Mouse (Mus musculus) stomach, postnatal 0 days (tissue): ENCODE results near the gene Plcb3. TPM values are rescaled to one million over a fixed set of nuclear protein-coding genes. Genes with fewer than 3 reads are reported as not detected.

Experiments
- ATAC-seq: fragments of 200-750 bp; cut with Nextera tagmentation; 2 replicates; pipeline ENCODE4 v1.8.0; 2017; ENCODE audit not compliant: low FRiP score, low TSS enrichment
- DNase-seq: peaks from one replicate; pipeline ENCODE4 v3.0.0-alpha.2; 2016; ENCODE audit warnings: low spot score
- H3K27ac ChIP-seq: fragments of 300-500 bp; sonication (generic); replicated peaks from 2 replicates; pipeline ENCODE4 v1.5.1; 2014; ENCODE audit warnings: mild to moderate bottlenecking, control low read depth
- H3K27me3 ChIP-seq: fragments of 300-500 bp; sonication (generic); 2 replicates; pipeline ENCODE4 v1.6.1; 2014; ENCODE audit warnings: low read length; ENCODE audit not compliant: control insufficient read depth, insufficient read depth
- H3K36me3 ChIP-seq: fragments of 300-500 bp; sonication (generic); 2 replicates; pipeline ENCODE4 v1.6.1; 2014; ENCODE audit warnings: low read length, mixed read lengths; ENCODE audit not compliant: control insufficient read depth, insufficient read depth
- H3K4me1 ChIP-seq: fragments of 300-500 bp; sonication (generic); replicated peaks from 2 replicates; pipeline ENCODE4 v1.6.1; 2014; ENCODE audit warnings: antibody characterized with exemption; ENCODE audit not compliant: control insufficient read depth, insufficient read depth
- H3K4me2 ChIP-seq: fragments of 300-500 bp; sonication (generic); replicated peaks from 2 replicates; pipeline ENCODE4 v1.6.1; 2014; ENCODE audit warnings: low read depth, mild to moderate bottlenecking, control low read depth, moderate library complexity
- H3K4me3 ChIP-seq: fragments of 300-500 bp; sonication (generic); 2 replicates; pipeline ENCODE4 v1.5.1; 2014; ENCODE audit warnings: low read depth, low read length, control low read depth
- H3K9ac ChIP-seq: fragments of 300-500 bp; sonication (generic); 2 replicates; pipeline ENCODE4 v1.6.1; 2014; ENCODE audit warnings: mild to moderate bottlenecking, low read length, control low read depth, mixed read lengths
- H3K9me3 ChIP-seq: fragments of 300-500 bp; sonication (generic); 2 replicates; pipeline ENCODE4 v1.6.1; 2016; ENCODE audit warnings: low read length; ENCODE audit not compliant: control insufficient read depth
- CTCF ChIP-seq: IDR thresholded peaks from 2 replicates; pipeline ENCODE4 v1.5.1; 2016; ENCODE audit warnings: antibody characterized with exemption, low read depth, mild to moderate bottlenecking, moderate library complexity
- EP300 ChIP-seq: optimal IDR thresholded peaks from 2 replicates; pipeline ENCODE3; 2016; ENCODE audit warnings: antibody characterized with exemption
- WGBS: fragments of 180-500 bp; shearing (Covaris S2); extraction: QIAGEN DNeasy Blood & Tissue Kit; methylation state at CpG from one replicate; pipeline ENCODE4 v1.1.7; 2014; 5-methylcytosine and 5-hydroxymethylcytosine counted together
- microRNA-seq: library from miRNA; unstranded; fragments of <30 nt; microRNA quantifications from one replicate; pipeline ENCODE4, GENCODE M21; 2016
- polyA plus RNA-seq: library from polyadenylated mRNA; unstranded; fragments of >200 nt; fragmentation: Nextera tagmentation; extraction: Ambion mirVana; gene quantifications from 2 replicates; pipeline ENCODE4 v1.2.1, GENCODE M21; 2015

The Plcb3 gene
- polyA plus RNA-seq, 1 experiment from 2014 or later, result 30.0 TPM

GRCm38 (mm10) chr19:6907094-6907493 lies 69.2 kb downstream of the Plcb3 start:
- H3K36me3 ChIP-seq, result peaks cover 11% of the 10 kb centered on the region; the same call in 1 of the 2 replicates
- no peak overlapping the region for H3K9ac ChIP-seq
- no peaks in the 10 kb centered on the region for H3K27me3 ChIP-seq
- H3K9me3 ChIP-seq, result no peaks in the 10 kb centered on the region
- peaks cover 4% of the 10 kb centered on the region; the same call in 1 of the 2 replicates for H3K4me1 ChIP-seq
- TF ChIP-seq EP300, result no peak
- no peak for TF ChIP-seq CTCF
- ATAC-seq, result no peak
- no peak overlapping the region for H3K4me2 ChIP-seq
- no peak overlapping the region for H3K27ac ChIP-seq
- no peak overlapping the region for H3K4me3 ChIP-seq
- DNase-seq, result peak; percentile 15
- 93% methylated on average over 8 of the region's 8 CpGs for WGBS

DNA sequence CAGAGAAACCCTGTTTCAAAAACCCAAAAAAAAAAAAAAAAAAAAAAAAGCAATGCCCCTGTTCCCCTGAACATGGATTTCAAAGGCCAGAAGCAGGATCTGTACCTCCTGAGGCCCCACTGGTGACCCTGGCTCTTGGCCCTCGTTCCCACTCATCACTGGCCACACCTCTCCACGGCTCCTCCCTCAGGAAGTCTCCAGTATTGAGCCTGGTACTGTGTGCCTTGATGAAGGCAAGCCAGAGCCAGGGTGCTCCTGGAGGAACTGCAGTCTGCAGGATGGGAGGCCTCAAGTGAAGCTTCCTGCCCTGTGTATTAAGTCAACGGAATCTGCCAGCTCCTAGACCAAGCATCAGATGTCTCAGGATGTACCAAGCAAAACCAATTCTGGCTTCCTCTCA lies 70.1 kb downstream of the Plcb3 start:
- Histone ChIP-seq H3K4me3 (no peak overlapping the region), H3K9me3 (no peaks in the 10 kb centered on the region), H3K27me3 (no peaks in the 10 kb centered on the region), H3K27ac (no peak overlapping the region), H3K4me1 (peaks cover 4% of the 10 kb centered on the region; the same call in 1 of the 2 replicates), H3K4me2 (no peak overlapping the region), H3K36me3 (peaks cover 9% of the 10 kb centered on the region; the same call in 1 of the 2 replicates), H3K9ac (no peak overlapping the region)
- WGBS, result 75% methylated on average over 3 of the region's 3 CpGs
- DNase-seq (no peak), ATAC-seq (no peak)
- no peak for TF ChIP-seq EP300
- no peak for TF ChIP-seq CTCF

DNA sequence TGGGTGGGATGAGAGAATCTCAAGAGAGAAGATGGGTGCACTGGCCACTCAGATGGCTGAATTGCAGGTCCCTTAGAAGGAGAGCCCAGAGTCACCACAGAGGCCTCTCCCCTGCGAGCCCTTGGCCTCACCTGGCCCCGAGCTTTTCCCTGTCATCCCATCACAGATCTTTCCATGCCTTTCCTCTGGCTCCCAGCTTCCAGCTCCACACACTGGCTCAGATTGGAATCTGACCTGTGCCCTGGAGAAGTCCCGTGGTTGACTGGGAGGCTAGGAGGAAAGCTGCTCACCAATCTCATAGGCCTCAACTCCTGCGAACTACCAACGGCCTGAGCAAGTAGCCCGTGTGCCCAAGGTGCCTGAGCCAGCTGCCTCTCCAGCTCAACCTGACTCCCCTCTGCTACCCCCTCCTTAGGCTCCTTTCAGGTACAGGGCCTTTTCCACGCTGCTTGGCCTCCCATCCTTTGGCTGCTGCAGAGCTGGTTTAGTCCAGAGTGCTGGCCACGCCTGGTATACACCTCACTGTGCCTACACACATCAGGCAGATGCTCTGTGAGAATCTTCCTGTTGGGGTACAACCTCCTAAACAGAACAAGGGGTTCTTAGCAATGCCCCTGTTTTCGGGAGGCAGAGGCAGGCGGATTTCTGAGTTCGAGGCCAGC lies 70.6 kb downstream of the Plcb3 start:
- TF ChIP-seq CTCF, result no peak
- no peak for TF ChIP-seq EP300
- Histone ChIP-seq H3K36me3 (peaks cover 7% of the 10 kb centered on the region; the same call in 1 of the 2 replicates), H3K4me3 (no peak overlapping the region), H3K9ac (no peak overlapping the region), H3K27me3 (no peaks in the 10 kb centered on the region), H3K9me3 (no peaks in the 10 kb centered on the region), H3K27ac (no peak overlapping the region), H3K4me1 (peaks cover 4% of the 10 kb centered on the region; the same call in 1 of the 2 replicates), H3K4me2 (no peak overlapping the region)
- DNase-seq (no peak), ATAC-seq (no peak)
- 87% methylated on average over 11 of the region's 11 CpGs for WGBS

- Histone ChIP-seq H3K9me3 (no peaks in the 10 kb centered on the region), H3K27me3 (no peaks in the 10 kb centered on the region), H3K9ac (no peak overlapping the region), H3K4me3 (no peak overlapping the region), H3K27ac (no peak overlapping the region), H3K4me2 (no peak overlapping the region), H3K36me3 (peaks cover 7% of the 10 kb centered on the region; the same call in 1 of the 2 replicates), H3K4me1 (peaks cover 4% of the 10 kb centered on the region; the same call in 1 of the 2 replicates)
- 84% methylated on average over 2 of the region's 2 CpGs for WGBS
- DNase-seq (no peak), ATAC-seq (no peak)
- TF ChIP-seq CTCF (no peak), EP300 (no peak)
Measured at GRCm38 (mm10) chr19:6904846-6905245, 71.4 kb downstream of the Plcb3 start.

DNA sequence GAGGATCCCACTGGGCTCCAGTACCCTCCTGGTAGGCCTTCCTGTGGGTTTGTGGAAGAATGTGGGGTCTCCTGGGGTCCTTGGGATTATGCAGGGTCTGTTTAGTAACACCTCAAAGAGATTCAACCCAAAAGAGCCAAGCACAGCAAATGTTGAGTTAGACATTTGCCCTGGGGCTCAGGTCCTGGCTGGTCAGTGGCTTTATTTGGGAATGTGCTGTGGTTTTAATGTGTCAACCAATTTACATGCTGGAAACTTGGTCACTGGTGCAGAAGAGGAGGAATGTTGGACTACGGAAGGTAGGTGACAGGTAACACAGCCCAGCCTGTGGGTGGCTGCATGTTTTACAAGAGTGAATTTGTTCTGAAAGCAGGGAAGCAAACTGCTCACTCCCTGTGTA lies 73.2 kb downstream of the Plcb3 start:
- 86% methylated on average over 1 of the region's 1 CpGs for WGBS
- Histone ChIP-seq H3K27ac (no peak overlapping the region), H3K36me3 (peaks cover 7% of the 10 kb centered on the region; the same call in 1 of the 2 replicates), H3K9ac (no peak overlapping the region), H3K4me2 (no peak overlapping the region), H3K4me1 (peaks cover 1% of the 10 kb centered on the region; the same call in 1 of the 2 replicates), H3K9me3 (no peaks in the 10 kb centered on the region), H3K4me3 (no peak overlapping the region), H3K27me3 (no peaks in the 10 kb centered on the region)
- no peak for TF ChIP-seq CTCF
- TF ChIP-seq EP300, result no peak
- ATAC-seq, result no peak
- no peak for DNase-seq

Small RNA genes within 50 kb of the gene (microRNA-seq; reads per million reads assigned to microRNA genes)
- 0.96 reads per million for gene Mir6990

Other genes starting within 250 kb of the Plcb3 start
- gene Rps6ka4, start 135.8 kb downstream of the Plcb3 start, polyA plus RNA-seq, result 34.7 and 34.9 TPM in 2 replicates
- gene Ccdc88b, start 118.3 kb downstream of the Plcb3 start, polyA plus RNA-seq, result 0.34 and 0.45 TPM in 2 replicates
- gene Trmt112, start 66.8 kb downstream of the Plcb3 start, polyA plus RNA-seq, result 75.8 and 85.9 TPM in 2 replicates
- gene Prdx5, start 66.4 kb downstream of the Plcb3 start, polyA plus RNA-seq, result 537 and 559 TPM in 2 replicates
- 20.4 and 20.8 TPM in 2 replicates for gene Esrra, start 54.7 kb downstream of the Plcb3 start, polyA plus RNA-seq
- gene Catsperz, start 51.1 kb downstream of the Plcb3 start, polyA plus RNA-seq, result 3.7 and 4.5 TPM in 2 replicates
- gene Kcnk4, start 42.0 kb downstream of the Plcb3 start, polyA plus RNA-seq, result 0.75 and 0.98 TPM in 2 replicates
- 79.0 and 82.8 TPM in 2 replicates for gene Bad, start 34.6 kb downstream of the Plcb3 start, polyA plus RNA-seq
- gene Gpr137, start 34.0 kb downstream of the Plcb3 start, polyA plus RNA-seq, result 24.7 and 28.7 TPM in 2 replicates
- gene Ppp1r14b, start 1.5 kb downstream of the Plcb3 start, polyA plus RNA-seq, result 143 and 148 TPM in 2 replicates
- 130 and 134 TPM in 2 replicates for gene Fkbp2, start 4.0 kb upstream of the Plcb3 start, polyA plus RNA-seq
- gene Vegfb, start 11.2 kb upstream of the Plcb3 start, polyA plus RNA-seq, result 26.2 and 28.0 TPM in 2 replicates
- gene Dnajc4, start 16.1 kb upstream of the Plcb3 start, polyA plus RNA-seq, result 33.0 and 37.2 TPM in 2 replicates
- gene Nudt22, start 19.6 kb upstream of the Plcb3 start, polyA plus RNA-seq, result 21.1 and 21.2 TPM in 2 replicates
- gene Trpt1, start 19.7 kb upstream of the Plcb3 start, polyA plus RNA-seq, result 10.0 and 10.1 TPM in 2 replicates
- gene Fermt3, start 43.0 kb upstream of the Plcb3 start, polyA plus RNA-seq, result 7.6 and 8.1 TPM in 2 replicates
- 67.9 and 69.7 TPM in 2 replicates for gene Stip1, start 63.5 kb upstream of the Plcb3 start, polyA plus RNA-seq
- 16.8 and 20.5 TPM in 2 replicates for gene Macrod1, start 80.3 kb upstream of the Plcb3 start, polyA plus RNA-seq
- 1.1 and 1.6 TPM in 2 replicates for gene Flrt1, start 129.3 kb upstream of the Plcb3 start, polyA plus RNA-seq
- gene Otub1, start 229.8 kb upstream of the Plcb3 start, polyA plus RNA-seq, result 121 and 126 TPM in 2 replicates
- gene Cox8a, start 241.1 kb upstream of the Plcb3 start, polyA plus RNA-seq, result 1,651 and 1,766 TPM in 2 replicates